Mouse (Mus musculus): ENCODE measurements at regions not wholly inside any gene's neighbourhood (a gene's known extent, or its start where the extent isn't known, plus 50 kb on each side); places are given as distances from the start of the nearest gene placed in this dataset.

DNA sequence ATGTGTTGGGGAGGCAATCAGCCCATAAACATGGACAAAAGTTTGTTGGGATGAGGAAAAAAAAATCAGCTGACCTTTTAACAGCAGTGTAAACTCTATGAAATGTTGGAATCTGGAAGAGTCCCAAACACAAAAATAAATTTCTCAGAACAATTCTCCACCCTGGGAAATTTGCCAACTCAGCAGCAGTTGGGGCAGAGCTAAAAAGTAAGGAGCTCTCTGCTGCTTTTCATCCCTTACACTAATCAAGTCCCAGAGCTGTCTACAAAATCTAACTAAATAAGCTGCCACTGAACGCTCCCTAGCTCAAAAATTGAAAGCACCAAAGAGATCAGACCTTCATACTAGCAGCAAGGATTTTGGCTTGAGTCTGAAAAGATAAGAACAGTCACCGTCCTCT lies 176.6 kb upstream of the Egflam start:
- no peak for DNase-seq (ENCODE audit: low spot score)

DNA sequence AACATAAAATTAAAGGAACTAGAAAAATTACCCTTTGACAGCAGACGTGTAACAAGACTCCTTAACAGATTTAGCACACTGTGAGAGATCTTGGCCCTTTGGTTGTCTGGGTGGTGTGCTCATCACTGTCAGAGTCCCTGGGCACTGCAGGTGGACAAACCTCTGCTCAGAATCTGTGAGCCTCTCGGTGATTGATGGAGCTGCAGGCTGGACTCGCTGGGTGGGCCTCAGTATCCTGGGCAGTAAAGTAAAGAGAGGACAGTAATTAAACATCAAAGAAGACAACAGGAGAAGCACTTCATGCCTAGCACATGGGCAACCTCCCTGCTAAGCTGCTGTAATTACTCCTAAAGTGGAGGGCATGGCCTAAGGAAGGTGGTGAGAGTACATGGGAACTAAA lies 180.2 kb upstream of the Egflam start:
- no peak for DNase-seq (ENCODE audit: low spot score)

DNA sequence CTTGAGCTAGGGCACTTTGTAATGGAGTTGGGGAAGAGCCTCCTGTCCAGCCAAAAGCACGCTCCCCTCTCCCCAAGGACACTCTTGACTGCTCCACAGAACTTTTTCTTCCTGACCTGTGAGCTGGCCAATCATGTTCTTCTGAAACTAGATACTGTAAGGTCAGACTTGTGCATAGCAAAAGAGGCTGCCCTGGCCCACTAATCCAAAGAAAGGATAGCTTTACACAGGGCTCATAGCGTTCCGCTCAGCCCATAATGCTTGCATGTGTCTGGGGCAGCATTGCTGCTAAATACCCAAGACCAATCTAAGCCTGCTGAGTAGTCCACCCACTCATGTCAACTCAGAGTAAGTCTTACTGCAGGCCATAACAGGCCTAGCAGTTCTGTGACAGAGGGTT lies 189.0 kb upstream of the Egflam start:
- DNase-seq (ENCODE audit: low spot score) = no peak

DNA sequence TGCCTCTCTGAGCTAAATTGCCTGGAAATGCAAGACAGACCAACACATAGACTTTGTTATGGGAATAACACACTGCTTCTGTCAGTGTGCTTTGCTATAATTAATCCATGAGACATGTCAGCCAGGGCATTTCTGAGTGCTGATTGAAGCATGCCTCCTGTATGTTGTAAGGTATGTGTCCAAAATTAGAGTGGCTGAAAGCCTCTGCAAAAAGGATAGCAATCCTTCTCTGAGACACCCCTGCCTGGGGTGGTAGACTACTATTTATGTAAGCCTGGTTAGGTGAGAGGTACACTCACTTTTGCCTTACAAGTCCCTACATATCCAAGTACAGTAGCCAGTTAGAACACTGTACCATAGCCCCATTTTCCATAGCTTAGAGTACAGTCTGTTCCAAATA lies 193.3 kb upstream of the Egflam start:
- DNase-seq (ENCODE audit: low spot score) = no peak

DNA sequence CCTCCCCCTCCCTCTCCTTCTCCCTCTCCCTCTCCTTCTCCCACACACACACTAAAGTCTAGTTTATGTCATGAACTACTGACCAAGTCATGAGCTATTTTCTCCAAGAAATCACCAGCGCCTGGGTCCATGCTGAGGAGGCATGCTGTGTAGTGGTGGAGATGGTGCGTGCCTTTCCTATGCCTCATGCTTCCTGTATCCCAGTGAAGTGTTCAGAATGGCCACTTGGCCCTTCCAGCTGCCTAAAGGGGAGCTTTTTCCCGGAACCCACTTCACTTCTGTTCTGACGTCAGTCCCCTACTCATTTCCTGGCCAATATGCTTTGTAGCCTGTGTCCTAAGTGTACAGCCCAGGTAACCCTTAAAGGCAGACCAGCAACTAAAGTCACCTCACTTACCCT lies 199.1 kb upstream of the Egflam start:
- no peak for DNase-seq (ENCODE audit: low spot score)

DNA sequence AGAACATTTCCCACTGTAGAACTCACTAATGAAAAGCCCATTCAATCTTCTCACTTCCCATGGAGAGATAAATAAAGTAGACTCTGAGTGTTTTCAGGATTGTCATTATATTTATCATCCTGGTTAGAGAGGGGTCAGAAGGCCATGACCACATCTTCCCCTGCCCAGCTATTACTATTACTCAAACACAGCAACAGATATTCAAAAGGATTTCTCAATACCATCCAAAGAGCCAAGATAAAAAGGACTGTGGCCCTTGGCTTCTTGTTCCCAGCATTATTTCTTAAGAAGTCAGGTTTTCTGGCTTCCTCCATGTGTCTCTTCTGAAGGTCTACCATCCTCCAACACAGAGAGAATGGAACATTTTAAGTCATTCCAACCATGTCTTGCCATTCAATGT lies 199.6 kb upstream of the Egflam start:
- no peak for DNase-seq (ENCODE audit: low spot score)

DNA sequence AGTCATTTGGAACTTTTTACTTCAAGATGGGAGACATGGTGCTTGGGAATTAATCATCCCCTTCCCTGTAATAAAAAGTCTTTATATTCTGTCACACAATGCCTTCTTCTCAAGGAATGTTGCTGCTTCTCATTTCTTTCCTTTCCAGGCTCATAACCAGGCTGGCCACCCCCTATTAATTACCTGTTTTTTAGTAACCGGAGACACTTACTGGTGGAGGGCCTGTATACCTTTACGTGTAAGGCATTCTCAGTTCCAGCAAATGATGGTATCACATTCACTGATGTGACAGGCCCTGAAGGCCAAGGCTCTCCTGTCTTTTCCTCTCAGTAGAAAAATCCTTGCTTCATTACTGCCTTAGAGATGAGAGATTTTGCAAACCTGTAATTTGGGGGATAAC lies 203.3 kb upstream of the Egflam start:
- DNase-seq (ENCODE audit: low spot score) = no peak

DNA sequence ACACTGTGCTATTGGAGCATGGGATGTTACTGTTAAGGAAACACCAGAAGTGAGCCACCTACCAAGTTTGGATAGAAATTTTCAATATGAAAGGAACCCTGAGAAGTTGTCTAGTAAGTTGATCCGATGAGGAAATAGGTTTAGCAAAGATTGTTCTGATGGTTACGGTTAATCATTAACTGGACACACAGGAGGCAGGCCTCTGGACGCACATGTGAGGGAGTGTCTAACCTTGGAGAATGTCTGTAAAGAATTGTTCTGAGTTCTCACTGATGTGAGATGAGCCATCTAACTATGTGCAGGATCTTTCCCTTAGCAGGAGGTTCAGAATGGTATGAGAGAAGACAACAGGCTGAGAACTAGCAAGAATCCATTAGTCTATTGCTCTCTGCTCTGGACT lies 205.8 kb upstream of the Gdnf start:
- no peak for DNase-seq (ENCODE audit: low spot score)

DNA sequence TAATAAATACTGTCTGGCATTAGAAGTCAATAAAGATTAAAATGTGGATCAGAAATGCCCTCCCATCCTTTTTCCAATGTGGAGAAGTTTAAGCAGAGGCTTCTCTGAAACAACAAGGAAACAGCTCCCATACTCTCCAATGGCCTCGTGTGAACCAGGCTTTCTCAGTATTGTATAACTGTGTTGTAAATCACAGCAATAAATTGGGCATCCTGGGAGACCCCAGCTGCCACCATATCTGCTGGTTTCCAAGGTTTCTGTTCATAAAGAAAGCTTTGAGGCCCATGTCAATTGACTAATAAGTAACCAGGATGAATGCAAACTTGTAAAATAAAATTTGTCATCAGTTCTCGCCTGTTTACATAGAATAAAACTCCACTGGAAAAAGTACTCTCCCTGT lies 192.7 kb upstream of the Gdnf start:
- no peak for DNase-seq (ENCODE audit: low spot score)

DNA sequence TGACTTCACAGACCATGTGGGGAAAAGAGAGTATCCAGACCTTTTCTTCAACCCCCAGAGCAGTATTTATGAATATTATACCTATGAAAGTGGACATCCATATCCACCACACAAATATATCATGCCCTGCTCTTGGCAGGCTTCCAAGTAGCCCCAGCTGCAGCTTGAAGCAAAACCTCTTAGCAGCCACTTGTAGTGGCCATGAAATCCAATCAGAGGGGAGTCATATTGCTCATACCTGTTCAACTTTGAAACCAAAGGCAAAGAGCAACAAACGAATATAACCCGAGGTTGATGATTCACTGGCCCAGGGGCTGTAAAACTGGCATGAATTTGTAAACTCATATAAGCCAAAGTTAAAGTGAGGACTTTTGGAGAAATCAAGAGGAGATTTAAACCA lies 187.6 kb upstream of the Gdnf start:
- DNase-seq (ENCODE audit: low spot score) = no peak

DNA sequence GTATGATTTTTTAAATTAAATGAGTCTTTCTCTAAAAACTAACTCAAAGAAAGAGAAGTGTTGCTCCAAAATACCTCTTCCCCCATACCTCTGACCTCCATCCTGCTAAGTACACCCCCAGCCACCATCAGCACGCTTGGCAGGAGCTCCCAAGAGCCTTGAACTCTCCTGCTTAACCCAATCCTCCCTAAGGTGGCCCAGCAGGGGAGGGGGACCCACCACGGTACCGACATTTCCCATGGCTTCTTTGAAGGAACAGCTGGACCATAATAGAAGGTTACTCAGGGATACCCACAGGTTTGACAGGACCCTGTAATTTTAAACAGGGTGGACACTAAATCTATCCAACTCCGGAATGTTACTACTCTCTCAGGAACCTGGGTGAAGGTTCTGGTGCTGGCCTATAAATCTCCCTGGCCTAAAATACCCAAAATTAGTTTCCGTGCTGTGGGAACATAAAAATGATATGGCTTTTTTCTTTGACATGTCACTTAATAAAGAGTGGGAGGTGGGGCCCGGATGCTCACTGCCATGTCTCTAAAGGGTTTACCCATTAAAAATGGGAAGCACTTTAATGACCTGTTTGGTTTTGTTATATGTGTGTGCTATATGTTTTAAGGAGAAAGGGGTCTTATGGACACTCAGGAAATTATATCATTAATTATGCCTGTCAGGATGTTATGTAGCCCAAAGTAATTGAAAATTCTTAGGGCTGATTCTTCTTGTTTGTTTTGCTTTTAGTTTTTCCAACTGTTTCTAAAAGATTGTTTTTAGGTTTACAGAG lies 185.8 kb upstream of the Gdnf start:
- DNase-seq (ENCODE audit: low spot score) = no peak

DNA sequence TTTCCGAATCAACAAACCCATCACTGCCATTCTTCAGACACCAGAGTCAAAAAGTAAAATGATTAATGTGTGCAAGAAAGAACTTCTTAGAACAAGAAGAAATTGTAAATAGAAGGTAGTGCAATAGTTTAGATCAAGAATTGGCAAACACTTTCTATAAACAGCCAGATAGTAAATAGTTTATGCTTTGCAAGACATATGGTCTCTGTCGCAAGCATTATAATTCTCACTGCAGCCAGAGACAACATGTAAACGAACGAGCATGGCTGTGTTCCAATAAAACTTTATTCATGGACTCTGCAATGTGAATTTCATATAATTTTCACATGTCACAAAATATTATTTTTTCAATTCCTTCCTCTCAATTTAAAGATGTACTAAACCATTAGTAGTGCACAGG lies 180.8 kb upstream of the Gdnf start:
- DNase-seq (ENCODE audit: low spot score) = no peak

DNA sequence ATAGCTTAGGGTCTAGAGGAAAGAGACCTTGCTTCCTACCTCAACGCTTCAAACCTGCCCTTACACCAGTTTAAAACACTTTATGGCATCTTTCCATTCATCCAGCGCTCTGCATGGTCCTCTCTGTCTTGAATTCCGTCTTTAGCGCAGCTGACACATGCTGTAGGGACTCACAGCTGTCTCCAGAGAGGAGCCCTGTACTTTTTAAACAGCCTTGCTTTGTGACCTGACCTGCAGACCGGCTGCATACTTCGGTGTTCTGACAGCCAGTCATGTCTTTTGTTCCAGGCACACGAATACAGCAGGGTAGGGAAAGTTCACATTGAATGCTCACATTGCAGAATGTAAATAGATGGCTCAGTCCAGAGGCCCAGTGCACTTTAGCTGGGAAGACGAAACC lies 175.4 kb upstream of the Gdnf start:
- DNase-seq (ENCODE audit: low spot score) = no peak

DNA sequence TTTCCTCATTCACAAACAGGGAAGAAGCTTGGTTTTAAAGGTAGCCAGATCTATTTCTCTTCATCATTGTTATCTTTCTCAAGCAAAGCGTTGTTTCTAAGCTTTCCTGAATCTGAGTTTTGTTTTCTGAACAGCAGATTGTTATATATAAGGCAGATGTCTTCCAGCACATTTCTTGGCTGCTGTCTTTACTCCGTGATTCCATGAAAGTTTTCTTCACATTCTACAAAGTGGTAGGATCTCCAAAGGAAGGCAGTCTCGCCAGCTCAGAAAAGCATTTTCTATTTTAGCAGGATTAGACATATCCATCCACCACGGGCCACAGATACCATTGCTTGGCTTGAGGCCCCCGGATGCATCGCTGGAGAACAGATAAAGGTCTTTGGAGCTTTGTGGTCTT lies 171.2 kb upstream of the Gdnf start:
- no peak for DNase-seq (ENCODE audit: low spot score)

DNA sequence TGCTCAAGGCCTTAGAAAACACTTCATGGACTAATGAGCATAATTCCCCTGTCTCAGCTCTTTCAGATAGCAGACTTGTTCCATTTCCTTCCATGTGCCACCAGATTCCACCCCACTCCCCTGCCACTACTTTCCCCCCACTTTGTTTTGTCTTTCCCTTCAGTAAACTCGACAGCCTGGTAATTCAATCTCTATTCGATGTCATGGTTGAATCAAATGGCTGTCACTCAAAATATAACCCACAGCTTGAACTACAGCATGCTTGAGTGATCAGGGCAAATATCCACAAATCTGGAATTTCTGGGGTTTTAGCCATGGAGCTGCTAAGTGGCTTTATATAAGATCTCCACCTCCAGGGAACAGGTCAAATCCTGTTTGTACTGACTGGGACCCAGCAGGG lies 168.6 kb upstream of the Gdnf start:
- DNase-seq (ENCODE audit: low spot score) = no peak

DNA sequence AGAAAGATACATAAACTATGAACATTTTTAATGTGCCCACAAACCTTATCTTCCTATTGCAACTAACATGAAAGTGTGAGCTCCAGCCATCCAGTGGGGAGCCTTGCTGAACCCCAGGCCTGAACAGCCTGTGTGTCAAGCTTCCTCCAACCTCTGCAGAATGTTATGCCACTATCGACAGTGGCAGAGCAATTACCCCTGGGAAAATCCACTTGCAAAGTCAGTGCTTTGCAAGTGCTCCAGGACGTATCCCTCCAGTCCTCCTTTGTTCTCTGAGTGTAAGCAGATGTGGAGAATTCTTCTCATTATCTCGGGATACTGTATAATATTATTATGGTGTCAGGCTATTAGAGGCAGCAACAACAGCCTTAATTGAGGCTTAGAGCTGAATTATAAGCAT lies 159.9 kb upstream of the Gdnf start:
- no peak for DNase-seq (ENCODE audit: low spot score)

DNA sequence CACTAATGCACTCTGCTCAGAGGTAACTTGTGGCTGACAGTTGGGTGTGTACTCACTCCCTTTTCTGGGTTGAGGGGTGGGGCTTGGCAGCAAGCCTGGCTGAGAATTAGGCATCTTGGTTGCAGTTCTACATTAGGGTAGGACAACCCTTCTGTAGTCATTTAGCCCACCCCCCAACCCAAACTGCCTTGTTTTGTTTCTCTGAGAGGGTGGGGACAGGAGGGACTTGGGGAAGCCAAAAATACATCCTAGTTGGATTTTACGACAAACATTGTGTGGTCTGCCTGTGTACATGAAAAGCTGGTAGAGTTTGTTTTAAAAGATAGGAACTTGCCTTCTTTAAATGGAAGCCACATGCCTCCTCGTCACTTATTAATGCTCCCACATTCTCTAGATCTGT lies 146.8 kb upstream of the Gdnf start:
- DNase-seq (ENCODE audit: low spot score) = no peak

DNA sequence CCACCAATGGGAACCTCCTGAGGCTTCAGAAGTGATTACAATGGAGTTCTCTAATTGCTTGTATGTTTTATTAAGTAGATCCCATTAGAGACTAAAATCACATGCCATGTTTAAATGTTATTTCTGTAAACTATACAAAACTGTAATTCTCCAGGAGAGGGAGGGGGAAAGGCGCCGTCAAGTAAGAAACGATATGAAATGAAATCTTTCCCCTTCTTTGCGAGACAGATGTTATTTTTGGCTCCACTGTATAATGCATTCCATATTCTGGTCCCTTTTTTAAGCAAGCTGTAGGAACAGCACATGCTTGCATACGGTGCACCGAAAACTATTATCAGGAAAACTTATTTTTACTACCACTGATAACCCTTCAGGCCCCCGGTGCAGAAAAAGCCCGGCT lies 141.0 kb upstream of the Gdnf start:
- no peak for DNase-seq (ENCODE audit: low spot score)

DNA sequence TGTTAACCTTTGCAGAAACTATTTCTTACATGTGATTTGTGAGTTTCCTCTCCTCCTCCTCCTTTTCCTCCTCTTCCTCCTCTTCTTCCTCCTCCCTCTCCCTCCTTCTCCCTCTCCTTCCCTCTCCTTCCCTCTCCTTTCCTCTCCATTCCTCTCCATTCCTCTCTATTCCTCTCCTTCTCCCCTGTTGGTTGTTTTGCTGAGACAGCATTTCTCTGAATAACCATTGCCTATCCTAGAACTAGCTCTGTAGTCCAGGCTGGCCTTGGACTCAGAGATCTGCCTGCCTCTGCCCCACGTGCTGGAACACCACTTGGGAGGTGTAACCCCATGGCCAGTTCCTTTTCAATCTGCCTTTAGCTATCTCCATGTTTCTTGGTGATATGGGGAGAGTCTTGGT lies 133.7 kb upstream of the Gdnf start:
- no peak for DNase-seq (ENCODE audit: low spot score)

DNA sequence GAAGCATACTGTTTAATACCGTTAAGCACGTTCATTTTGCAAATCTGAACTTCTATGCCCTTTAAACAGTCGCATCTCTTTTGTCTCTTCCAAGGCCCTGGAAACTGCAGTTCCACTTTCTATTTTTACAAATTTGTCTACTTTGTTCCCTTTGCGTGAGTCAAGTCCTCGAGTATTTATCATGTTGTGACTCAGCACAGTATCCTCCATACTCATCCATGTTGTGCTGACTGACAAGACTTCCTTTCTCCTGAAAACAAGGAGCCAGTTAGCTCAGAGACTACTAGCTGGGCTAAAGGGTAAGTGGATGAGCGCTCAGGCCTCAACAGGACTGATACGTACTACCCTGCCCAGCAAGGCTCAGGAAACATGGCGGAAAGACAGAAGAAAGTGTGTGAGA lies 131.9 kb upstream of the Gdnf start:
- no peak for DNase-seq (ENCODE audit: low spot score)

DNA sequence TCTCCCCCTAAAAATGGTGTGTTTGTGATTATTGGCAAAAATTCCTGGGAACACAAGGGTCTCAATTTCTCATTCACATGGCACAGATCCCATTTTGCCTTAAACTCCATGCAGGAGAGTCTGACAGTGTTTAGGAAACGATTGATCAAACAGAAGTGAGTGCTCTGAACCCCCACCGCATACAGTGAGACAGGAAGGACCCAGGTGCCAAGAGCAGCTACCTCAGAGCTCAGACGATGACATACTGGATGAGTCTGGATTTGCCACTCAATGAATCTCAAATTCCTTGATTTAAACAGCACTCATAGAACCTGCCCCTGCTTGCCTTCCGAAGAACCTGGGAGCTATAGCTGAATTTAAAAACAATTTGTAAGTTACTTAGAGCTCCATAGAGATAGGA lies 129.6 kb upstream of the Gdnf start:
- no peak for DNase-seq (ENCODE audit: low spot score)

DNA sequence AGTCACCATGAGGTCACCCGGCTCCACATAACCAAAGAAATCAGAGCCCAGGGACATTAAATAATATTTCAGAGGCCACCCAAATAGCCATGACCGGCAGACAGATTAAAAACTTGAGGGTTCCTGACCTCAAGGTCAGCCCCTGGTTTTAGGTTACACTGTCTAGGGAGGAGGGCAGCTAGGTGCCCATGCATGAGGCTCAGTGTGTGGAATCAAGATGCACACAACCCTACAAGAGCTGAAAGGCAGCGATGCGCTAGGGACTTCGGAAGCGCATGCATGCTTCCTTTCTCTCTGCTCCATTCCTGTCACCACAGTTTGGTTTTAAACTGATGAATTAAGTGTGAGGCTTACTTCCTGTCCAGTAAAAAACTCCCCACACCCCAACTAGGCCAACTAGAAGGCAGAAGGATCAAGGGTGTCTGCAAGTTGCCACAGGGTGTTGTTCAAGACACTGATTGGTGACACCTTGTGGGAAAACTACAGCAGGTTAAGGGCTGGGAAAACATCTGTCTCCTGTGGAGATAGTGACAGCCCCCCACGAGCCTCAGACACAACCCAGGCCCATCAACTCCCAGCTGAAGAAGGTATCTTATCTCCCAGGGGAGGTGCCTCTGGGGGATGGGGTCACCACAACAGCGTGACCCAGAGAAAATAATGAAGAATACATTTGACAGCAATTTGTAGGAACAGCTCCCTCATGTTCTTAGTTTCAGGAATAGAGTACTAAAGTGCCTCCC lies 127.2 kb upstream of the Gdnf start:
- DNase-seq (ENCODE audit: low spot score) = no peak

DNA sequence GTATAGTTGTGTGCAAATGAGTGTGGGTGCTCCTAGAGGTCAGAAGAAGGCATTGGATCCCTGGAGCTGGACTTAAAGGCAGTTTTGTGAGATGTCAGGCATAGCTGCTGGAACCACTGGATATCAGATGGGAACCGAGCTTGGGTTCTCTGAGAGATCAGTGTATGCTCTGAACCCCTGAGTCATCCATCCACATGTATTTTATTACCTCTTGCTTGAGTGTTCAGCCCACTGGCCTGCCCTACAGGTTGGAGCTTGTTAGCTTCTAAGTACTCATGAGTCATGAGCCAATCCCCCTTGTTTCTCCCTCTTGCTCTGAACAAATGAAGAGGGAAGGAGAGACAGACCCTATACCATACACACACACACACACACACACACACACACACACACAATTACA lies 119.4 kb upstream of the Gdnf start:
- no peak for DNase-seq (ENCODE audit: low spot score)

DNA sequence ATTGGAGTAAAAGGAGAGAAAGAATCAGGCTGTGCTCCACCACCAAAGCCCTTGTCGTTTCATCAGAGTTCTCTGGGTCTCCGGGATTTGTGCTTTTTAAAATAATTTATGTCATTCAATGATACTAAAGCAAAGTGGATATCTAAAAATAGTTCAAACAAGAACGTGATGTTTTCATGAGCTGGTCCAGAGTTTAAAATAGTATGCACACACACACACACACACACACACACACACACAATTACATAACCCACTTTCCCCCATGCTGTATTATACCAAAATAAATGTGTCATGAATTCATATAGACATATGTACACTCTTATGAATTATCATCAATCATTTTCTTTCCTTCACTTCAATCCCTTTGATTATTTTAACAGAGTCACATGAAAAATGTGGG lies 118.5 kb upstream of the Gdnf start:
- DNase-seq (ENCODE audit: low spot score) = no peak

All from layer of hippocampus, adult 11-12 months (tissue).